Mouse (Mus musculus) ES-E14 (cell line): Measurements from ENCODE around the gene Acss1.

Source experiments
- MAFK ChIP-seq: IDR thresholded peaks from 2 replicates; pipeline ENCODE4 v1.6.1; 2014; ENCODE audit warnings: mild to moderate bottlenecking, low read depth, low read length, inconsistent platforms; ENCODE audit not compliant: insufficient read depth
- ZC3H11A ChIP-seq: IDR thresholded peaks from 2 replicates; pipeline ENCODE4 v1.6.1; 2012; ENCODE audit warnings: low read depth, mild to moderate bottlenecking, inconsistent platforms, low read length, borderline replicate concordance

- no peak for TF ChIP-seq MAFK
- no peak for TF ChIP-seq ZC3H11A
Measured at GRCm38 (mm10) chr2:150578603-150579002, 89.7 kb downstream of the Acss1 start.
